Mouse (Mus musculus) urinary bladder, postnatal 0 days (tissue): ENCODE measurements around the gene Dmpk. TPM values are rescaled to one million over a fixed set of nuclear protein-coding genes. Genes with fewer than 3 reads are reported as not detected.
A peak's percentile ranks its signal among the peaks of the same experiment; 100 is the strongest.

Experiments
- microRNA-seq: library from miRNA; unstranded; fragments of <30 nt; microRNA quantifications from one replicate; pipeline ENCODE4, GENCODE M21; 2016
- polyA plus RNA-seq: library from polyadenylated mRNA; unstranded; fragments of >200 nt; fragmentation: Nextera tagmentation; extraction: Ambion mirVana; gene quantifications from 2 replicates; pipeline ENCODE4 v1.2.1, GENCODE M21; 2015

Gene Dmpk
- polyA plus RNA-seq, result 567 and 705 TPM in 2 replicates

DNA sequence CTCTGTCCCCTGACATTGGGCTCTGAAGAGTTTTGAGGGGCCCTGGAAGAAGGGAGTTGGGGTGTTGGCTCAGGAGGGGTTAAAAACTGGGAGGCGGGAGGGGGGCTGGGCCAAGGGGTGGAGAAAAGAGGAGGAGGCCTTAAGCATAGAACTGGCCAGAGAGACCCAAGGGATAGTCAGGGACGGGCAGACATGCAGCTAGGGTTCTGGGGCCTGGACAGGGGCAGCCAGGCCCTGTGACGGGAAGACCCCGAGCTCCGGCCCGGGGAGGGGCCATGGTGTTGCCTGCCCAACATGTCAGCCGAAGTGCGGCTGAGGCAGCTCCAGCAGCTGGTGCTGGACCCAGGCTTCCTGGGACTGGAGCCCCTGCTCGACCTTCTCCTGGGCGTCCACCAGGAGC lies at the start of gene Dmpk:
Dmpk (plus strand) TSS at position 149 of the 400 bp plus-strand sequence.

DNA sequence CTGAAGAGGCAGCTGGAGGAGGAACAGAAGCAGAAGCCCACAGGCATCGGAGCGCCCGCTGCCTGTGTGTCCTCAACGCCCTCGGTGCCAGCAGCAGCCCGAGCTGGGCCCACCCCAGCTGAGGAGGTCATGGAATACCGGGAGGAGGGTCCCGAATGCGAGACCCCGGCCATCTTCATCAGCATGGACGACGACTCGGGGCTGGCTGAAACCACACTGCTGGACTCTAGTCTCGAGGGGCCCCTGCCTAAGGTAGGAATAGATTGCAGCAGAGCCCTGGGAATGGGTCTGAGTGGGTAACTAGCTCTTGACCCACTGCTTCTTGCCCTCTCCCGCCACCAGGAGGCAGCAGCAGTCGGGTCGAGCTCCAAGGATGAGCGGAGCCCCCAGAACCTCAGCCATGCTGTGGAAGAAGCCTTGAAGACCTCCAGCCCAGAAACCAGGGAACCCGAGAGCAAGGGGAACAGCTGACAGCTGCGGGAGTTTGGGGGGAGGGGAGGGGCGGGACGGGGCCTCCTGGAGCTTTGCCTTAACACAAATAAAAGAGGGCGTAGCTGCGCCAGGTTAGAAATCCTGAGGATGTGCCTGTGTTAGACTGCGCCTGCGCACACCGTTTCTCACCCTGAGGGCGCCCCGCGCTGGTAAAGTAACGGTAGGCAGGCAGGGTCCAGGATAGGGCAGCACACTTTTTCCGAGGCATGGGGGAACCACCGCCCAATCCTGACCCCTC lies 29.4 kb upstream of the Dmpk start, which contains the start of gene Rsph6a:
Rsph6a (plus strand) TSS at position 644 of the 730 bp plus-strand sequence.

DNA sequence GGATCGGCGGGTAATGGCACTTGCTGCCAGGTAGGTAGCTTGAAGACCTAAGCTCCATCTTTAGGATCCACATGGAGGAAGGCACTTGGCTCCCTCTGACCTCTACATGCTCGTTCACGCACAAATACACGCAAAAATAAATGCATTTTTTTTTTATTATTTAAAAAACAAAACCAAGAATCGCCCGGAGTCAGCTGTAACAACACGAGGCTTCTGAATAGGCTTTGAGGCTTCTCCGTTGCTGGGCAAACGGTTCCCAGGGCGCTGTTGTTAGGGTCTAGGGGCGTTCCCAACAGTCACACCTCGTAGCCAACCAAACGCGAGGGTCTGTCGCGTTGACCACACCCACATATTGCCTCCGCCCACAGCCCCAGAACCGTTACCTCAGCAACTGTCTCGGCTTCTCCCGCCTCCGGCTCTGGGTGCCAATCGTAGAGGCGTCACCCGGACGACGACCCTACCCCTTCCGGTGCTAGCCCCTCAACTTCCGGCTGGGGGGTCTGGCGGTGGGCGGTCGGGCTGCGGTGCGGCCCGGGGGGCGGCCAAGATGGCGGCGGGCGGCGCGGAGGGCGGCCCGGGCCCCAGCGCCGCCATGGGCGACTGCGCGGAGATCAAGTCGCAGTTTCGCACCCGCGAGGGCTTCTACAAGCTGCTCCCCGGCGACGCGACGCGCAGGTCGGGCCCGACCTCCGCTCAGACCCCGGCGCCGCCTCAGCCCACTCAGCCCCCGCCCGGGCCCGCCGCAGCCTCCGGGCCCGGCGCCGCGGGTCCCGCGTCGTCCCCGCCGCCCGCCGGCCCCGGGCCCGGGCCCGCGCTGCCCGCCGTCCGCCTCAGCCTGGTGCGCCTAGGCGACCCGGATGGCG lies 7.7 kb upstream of the Dmpk start, which contains the start of gene Dmwd:
Dmwd (plus strand) TSS at position 505 of the 863 bp plus-strand sequence.

DNA sequence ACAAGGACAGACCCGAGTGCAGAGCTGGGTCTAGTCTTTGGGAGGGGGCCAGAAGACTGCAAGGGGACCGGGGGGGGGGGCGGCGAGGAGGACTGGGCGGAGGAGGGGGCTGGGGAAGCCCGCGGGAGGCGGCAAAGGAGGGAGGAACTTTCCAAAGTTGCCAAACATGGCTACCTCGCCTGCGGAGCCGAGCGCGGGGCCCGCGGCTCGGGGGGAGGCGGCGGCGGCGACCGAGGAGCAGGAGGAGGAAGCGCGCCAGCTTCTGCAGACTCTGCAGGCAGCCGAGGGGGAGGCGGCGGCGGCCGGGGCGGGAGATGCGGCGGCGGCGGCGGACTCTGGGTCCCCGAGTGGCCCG lies 10.8 kb downstream of the Dmpk start, which contains the start of gene Six5:
Six5 (plus strand) TSS at position 124 of the 355 bp plus-strand sequence.

DNA sequence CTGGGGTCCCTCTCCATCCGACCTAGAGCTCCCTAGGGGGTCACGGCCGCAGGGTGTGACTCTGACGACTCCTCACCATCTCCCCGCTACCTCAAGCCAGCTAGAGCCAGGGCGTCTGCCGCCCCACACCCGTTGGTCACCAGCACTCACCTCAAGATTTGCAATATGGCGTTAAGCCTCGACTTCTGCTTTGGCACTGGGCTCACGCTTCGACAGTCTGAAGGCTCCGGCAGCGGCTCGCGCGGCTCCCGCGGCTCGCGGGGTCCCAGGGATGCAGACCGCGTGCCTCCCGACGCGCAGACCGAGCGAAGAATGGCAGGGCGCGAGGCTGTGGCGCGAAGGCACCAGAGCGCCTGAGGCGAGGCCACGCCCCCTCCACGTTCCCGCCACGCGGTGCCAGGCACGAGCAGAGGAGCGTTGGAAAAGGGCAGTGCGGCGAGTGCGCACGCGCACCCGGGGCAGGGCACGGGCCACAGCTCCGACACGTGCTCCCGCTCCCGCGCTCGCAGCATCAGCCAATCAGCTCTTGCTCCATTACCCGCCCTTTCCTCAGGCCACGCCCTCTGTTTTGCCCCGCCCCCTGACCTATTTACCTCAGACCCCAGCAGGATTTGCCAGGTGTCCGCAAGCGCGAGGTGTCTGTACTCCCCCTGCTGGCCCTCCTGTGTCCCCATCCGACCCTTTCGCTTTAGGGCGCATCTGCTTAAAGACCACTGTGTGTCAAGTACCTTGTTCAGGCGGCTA lies 34.6 kb downstream of the Dmpk start, which contains the start of gene Gm4969:
Gm4969 (minus strand) TSS at position 341 of the 744 bp plus-strand sequence.

DNA sequence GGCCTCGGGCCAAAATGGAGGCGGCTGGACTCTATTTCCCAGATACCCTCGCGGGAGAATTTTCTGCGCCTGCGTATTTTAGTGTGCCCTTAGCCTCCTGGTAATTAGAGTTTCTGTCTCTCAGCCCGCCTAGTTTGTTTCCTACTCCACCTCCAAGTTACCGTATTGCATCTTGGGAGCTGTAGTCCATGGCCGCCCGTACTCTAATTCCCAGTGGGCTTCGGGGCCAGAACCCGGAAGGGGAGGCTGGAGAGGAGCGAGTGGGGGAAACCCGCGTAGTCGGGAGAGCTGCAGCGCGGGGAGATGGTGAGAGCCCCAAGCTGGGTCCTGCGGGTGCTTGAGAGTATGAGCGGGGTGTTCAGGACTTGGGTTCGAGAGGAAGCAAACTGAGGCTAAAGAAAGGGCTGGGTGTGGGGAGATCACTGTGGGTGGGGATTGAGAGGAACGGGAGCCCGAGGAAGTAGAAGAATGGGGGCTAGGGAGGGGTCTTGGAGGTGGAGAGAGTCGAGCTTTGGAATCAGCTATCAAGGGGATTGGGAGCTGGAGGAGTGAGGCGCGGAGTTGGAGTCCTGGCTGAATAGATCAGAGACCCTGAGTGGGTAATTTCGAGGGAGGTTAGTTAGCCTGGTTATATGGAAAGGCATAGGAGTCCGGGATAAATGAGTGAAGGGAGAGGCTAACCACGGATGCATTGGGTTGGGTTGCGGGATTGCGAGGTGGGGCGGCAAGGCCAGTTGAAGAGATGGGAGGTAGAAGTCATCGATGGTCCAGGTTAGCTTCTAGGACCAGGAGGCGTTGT lies 36.2 kb downstream of the Dmpk start, which contains the start of gene Fbxo46:
Fbxo46 (plus strand) TSS at position 229 of the 799 bp plus-strand sequence.

Small RNA genes lying within 50 kb of the gene (microRNA-seq; reads per million reads assigned to microRNA genes)
- gene Mir3100, result 3.1 reads per million, percentile 2 among the genes with 10 or more reads in this experiment

Other genes with a start within 250 kb of the Dmpk start
- gene Mill2, start 243.9 kb upstream of the Dmpk start, polyA plus RNA-seq, result 2.6 and 3.1 TPM in 2 replicates
- gene Pglyrp1, start 212.5 kb upstream of the Dmpk start, polyA plus RNA-seq, result 2.7 and 5.1 TPM in 2 replicates
- 11.8 and 12.3 TPM in 2 replicates for gene Ccdc61, start 173.4 kb upstream of the Dmpk start, polyA plus RNA-seq
- gene Nova2, start 158.0 kb upstream of the Dmpk start, polyA plus RNA-seq, result 0.19 and 0.20 TPM in 2 replicates
- not detected in 2 replicates for gene Nanos2, start 96.4 kb upstream of the Dmpk start, polyA plus RNA-seq
- 2.3 and 2.4 TPM in 2 replicates for gene Mypop, start 92.6 kb upstream of the Dmpk start, polyA plus RNA-seq
- gene Irf2bp1, start 79.8 kb upstream of the Dmpk start, polyA plus RNA-seq, result 7.5 and 8.1 TPM in 2 replicates
- gene Foxa3, start 60.3 kb upstream of the Dmpk start, polyA plus RNA-seq, result not detected in 2 replicates
- gene Sympk, start 59.5 kb upstream of the Dmpk start, polyA plus RNA-seq, result 10.3 and 10.6 TPM in 2 replicates
- gene Rsph6a, start 29.2 kb upstream of the Dmpk start, polyA plus RNA-seq, result not detected in 2 replicates
- gene Dmwd, start 7.6 kb upstream of the Dmpk start, polyA plus RNA-seq, result 7.3 and 9.4 TPM in 2 replicates
- 28.4 and 30.6 TPM in 2 replicates for gene Six5, start 10.7 kb downstream of the Dmpk start, polyA plus RNA-seq
- 0.71 and 1.3 TPM in 2 replicates for gene Gm4969, start 34.5 kb downstream of the Dmpk start, polyA plus RNA-seq
- 5.8 and 6.1 TPM in 2 replicates for gene Fbxo46, start 36.0 kb downstream of the Dmpk start, polyA plus RNA-seq
- gene Qpctl, start 65.4 kb downstream of the Dmpk start, polyA plus RNA-seq, result 11.9 and 12.2 TPM in 2 replicates
- 189 and 191 TPM in 2 replicates for gene Snrpd2, start 65.9 kb downstream of the Dmpk start, polyA plus RNA-seq
- 0.37 and 0.49 TPM in 2 replicates for gene Gipr, start 82.3 kb downstream of the Dmpk start, polyA plus RNA-seq
- 26.0 and 26.1 TPM in 2 replicates for gene Eml2, start 92.6 kb downstream of the Dmpk start, polyA plus RNA-seq
- gene Gpr4, start 128.7 kb downstream of the Dmpk start, polyA plus RNA-seq, result 13.5 and 15.9 TPM in 2 replicates
- gene Opa3, start 144.5 kb downstream of the Dmpk start, polyA plus RNA-seq, result 24.9 and 26.7 TPM in 2 replicates
- gene Vasp, start 188.0 kb downstream of the Dmpk start, polyA plus RNA-seq, result 110 and 122 TPM in 2 replicates
- 0.37 TPM in 1 of 2 replicates, not detected in the other for gene Ppm1n, start 196.2 kb downstream of the Dmpk start, polyA plus RNA-seq
- gene Rtn2, start 198.8 kb downstream of the Dmpk start, polyA plus RNA-seq, result 19.9 and 21.9 TPM in 2 replicates
- gene Fosb, start 226.2 kb downstream of the Dmpk start, polyA plus RNA-seq, result 0.57 and 0.75 TPM in 2 replicates